Mouse (Mus musculus): ENCODE measurements around the gene Syt10.
"Not testable (repeated sequence)": the region's sequence is repeated elsewhere in the genome, so short reads cannot be mapped to it uniquely, and the experiment has no call there.

The Syt10 gene

GRCm38 (mm10) chr15:89841364-89842017, at the start of gene Syt10:
Gene Syt10, minus strand, starts transcription at chr15:89841860.
- Histone ChIP-seq H3K27me3 (ENCODE audit: control insufficient read depth, insufficient read depth, low read length, poor library complexity, severe bottlenecking) (no peaks in the 10 kb centered on the region), H3K36me3 (ENCODE audit: control insufficient read depth, insufficient read depth, low read length, poor library complexity, severe bottlenecking) (no peaks in the 10 kb centered on the region)
- DNase-seq (ENCODE audit: low read depth, low spot score) = no peak

- no peak for DNase-seq (ENCODE audit: low read depth, low spot score)
- Histone ChIP-seq H3K27me3 (ENCODE audit: control insufficient read depth, insufficient read depth, low read length, poor library complexity, severe bottlenecking) (no peaks in the 10 kb centered on the region), H3K36me3 (ENCODE audit: control insufficient read depth, insufficient read depth, low read length, poor library complexity, severe bottlenecking) (no peaks in the 10 kb centered on the region)
These were observed 42.1 kb upstream of the Syt10 start for GRCm38 (mm10) chr15:89883799-89884198.

- Histone ChIP-seq H3K27me3 (ENCODE audit: control insufficient read depth, insufficient read depth, low read length, poor library complexity, severe bottlenecking) (no peaks in the 10 kb centered on the region), H3K36me3 (ENCODE audit: control insufficient read depth, insufficient read depth, low read length, poor library complexity, severe bottlenecking) (no peaks in the 10 kb centered on the region)
- no peak for DNase-seq (ENCODE audit: low read depth, low spot score)
These were observed 37.3 kb upstream of the Syt10 start for GRCm38 (mm10) chr15:89878981-89879380.

- no peaks in the 10 kb centered on the region for H3K27me3 ChIP-seq (ENCODE audit: control insufficient read depth, insufficient read depth, low read length, poor library complexity, severe bottlenecking)
- no peak for DNase-seq (ENCODE audit: low read depth, low spot score)
- no peaks in the 10 kb centered on the region for H3K36me3 ChIP-seq (ENCODE audit: control insufficient read depth, insufficient read depth, low read length, poor library complexity, severe bottlenecking)
These were observed 25.6 kb downstream of the Syt10 start for GRCm38 (mm10) chr15:89816098-89816497.

GRCm38 (mm10) chr15:89804478-89804877, 37.2 kb downstream of the Syt10 start:
- Histone ChIP-seq H3K27me3 (ENCODE audit: control insufficient read depth, insufficient read depth, low read length, poor library complexity, severe bottlenecking) (no peaks in the 10 kb centered on the region), H3K36me3 (ENCODE audit: control insufficient read depth, insufficient read depth, low read length, poor library complexity, severe bottlenecking) (no peaks in the 10 kb centered on the region)
- DNase-seq (ENCODE audit: low read depth, low spot score) = no peak

GRCm38 (mm10) chr15:89779928-89780327, 61.7 kb downstream of the Syt10 start:
- no peak for DNase-seq (ENCODE audit: low read depth, low spot score)
- Histone ChIP-seq H3K27me3 (ENCODE audit: control insufficient read depth, insufficient read depth, low read length, poor library complexity, severe bottlenecking) (no peaks in the 10 kb centered on the region), H3K36me3 (ENCODE audit: control insufficient read depth, insufficient read depth, low read length, poor library complexity, severe bottlenecking) (no peaks in the 10 kb centered on the region)

- not testable (repeated sequence) for DNase-seq (ENCODE audit: low read depth, low spot score); H3K27me3 ChIP-seq (ENCODE audit: control insufficient read depth, insufficient read depth, low read length, poor library complexity, severe bottlenecking); H3K36me3 ChIP-seq (ENCODE audit: control insufficient read depth, insufficient read depth, low read length, poor library complexity, severe bottlenecking)
These were observed 75.6 kb downstream of the Syt10 start for GRCm38 (mm10) chr15:89766016-89766415.

- no peaks in the 10 kb centered on the region for H3K36me3 ChIP-seq (ENCODE audit: control insufficient read depth, insufficient read depth, low read length, poor library complexity, severe bottlenecking)
- DNase-seq (ENCODE audit: low read depth, low spot score) = no peak
These were observed 108.0 kb downstream of the Syt10 start for GRCm38 (mm10) chr15:89733611-89734010.

More at GRCm38 (mm10) chr15:89733611-89734010, 108.0 kb downstream of the Syt10 start:
- no peaks in the 10 kb centered on the region; the same call in 1 of the 2 replicates for H3K27me3 ChIP-seq (ENCODE audit: control insufficient read depth, insufficient read depth, low read length, poor library complexity, severe bottlenecking)

Data from splenic B cell, adult 2 months (primary cell).